Mouse (Mus musculus) testis, adult 2 months (tissue): ENCODE results near the gene Tlcd1. TPM values are rescaled to one million over a fixed set of nuclear protein-coding genes. Genes with fewer than 3 reads are reported as not detected.

Experiments
- H3K27ac ChIP-seq: fragments of 200-500 bp; 2 replicates; pipeline ENCODE4 v1.5.1; 2012; ENCODE audit warnings: low read depth, low read length; ENCODE audit not compliant: control insufficient read depth, insufficient read depth
- H3K27me3 ChIP-seq: fragments of 200-500 bp; 2 replicates; pipeline ENCODE4 v1.6.1; 2012; ENCODE audit warnings: mild to moderate bottlenecking, low read length, moderate library complexity; ENCODE audit not compliant: control insufficient read depth, insufficient read depth
- H3K36me3 ChIP-seq: fragments of 200-500 bp; 2 replicates; pipeline ENCODE4 v1.6.1; 2012; ENCODE audit warnings: mild to moderate bottlenecking, low read length; ENCODE audit not compliant: control insufficient read depth, insufficient read depth
- H3K4me1 ChIP-seq: fragments of 200-500 bp; 2 replicates; pipeline ENCODE4 v1.6.1; 2012; ENCODE audit warnings: low read length; ENCODE audit not compliant: control insufficient read depth, insufficient read depth
- H3K4me3 ChIP-seq: fragments of 200-500 bp; 2 replicates; pipeline ENCODE4 v1.5.1; 2012; ENCODE audit warnings: low read depth, mild to moderate bottlenecking, low read length, moderate library complexity, mixed read lengths; ENCODE audit not compliant: control insufficient read depth
- CTCF ChIP-seq: fragments of 200-500 bp; IDR thresholded peaks from 2 replicates; pipeline ENCODE4 v1.5.1; 2012; ENCODE audit warnings: low read depth, mild to moderate bottlenecking, inconsistent platforms, low read length, moderate library complexity; ENCODE audit not compliant: control insufficient read depth, insufficient read depth, insufficient replicate concordance
- POLR2A ChIP-seq: fragments of 200-500 bp; IDR thresholded peaks from 2 replicates; pipeline ENCODE4 v1.6.1; 2012; ENCODE audit warnings: low read depth, mild to moderate bottlenecking, inconsistent platforms, low read length, moderate library complexity; ENCODE audit not compliant: control insufficient read depth
- polyA plus RNA-seq: library from polyadenylated mRNA; depleted of rRNA; stranded (reverse); fragments of >200 nt; gene quantifications from 2 replicates; pipeline ENCODE4 v1.2.3, GENCODE M21; 2012; rRNA removed

The Tlcd1 gene
- polyA plus RNA-seq, 1 experiment: 73.7 TPM

DNA sequence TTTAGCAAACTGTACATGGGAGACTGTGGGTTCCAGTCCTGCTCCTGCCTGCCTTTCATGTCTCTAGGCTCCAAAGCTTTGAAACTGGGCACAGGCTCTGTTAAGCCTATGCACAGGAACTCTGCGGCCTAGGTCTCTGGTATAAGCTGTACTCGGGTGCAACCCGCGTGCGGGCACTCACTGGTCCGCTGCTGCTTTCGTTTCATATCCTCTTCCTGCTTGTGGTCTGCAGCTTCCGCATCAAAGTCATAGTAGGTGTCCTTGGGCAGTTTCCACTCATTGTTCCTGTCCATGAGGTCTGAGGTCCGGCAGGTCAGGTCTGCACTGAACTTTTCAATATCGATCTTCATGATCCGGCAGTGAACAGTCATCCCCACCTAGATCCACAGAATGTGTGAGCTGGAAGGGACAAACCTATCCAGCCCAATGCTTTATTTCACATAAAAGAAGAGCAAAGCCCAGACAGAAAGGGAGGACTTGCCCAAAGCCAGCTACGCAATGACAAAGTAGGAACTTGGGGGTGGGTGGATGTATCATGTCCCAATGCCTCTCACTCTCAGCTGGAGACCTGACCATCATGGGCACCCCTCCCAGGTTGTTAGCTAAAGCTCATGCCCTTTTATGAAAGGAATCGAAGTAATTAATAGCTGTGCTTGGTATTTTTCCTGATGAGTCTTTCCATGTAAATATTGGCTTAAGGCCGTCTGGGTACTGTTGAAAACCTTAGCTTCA, 36.7 kb downstream of the Tlcd1 start:
- no peak for TF ChIP-seq POLR2A
- no peak for TF ChIP-seq CTCF
- H3K36me3 ChIP-seq: peaks cover 9% of the 10 kb centered on the region

DNA sequence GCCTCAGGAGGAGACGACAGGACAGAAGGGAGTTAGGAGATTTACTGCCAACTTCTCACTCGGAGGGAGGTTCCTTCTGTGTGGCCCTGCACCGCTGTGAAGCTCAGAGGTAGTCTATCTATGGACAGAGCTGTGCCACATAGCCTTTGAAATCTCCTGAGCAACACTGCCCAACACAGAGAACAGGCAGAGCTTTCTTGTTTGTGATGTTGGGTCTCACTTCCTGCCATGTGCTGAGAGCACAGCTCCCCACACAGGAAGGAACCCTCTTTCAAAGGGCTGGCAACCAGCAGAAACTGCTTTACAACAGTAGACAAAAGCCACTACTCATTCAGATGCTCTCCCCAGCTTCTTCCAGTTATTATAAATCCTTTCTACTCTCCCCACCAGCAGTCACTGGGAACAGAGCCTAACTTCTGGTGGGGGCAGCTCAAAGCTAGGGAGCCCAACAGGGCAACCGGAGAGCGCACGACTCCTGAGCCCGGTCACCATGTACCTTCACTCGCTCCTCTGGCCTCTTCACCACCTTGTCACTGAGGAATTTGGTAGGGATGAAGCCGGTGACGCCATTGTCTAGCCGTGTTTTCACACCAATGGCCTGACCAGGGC, 39.3 kb downstream of the Tlcd1 start:
- H3K36me3 ChIP-seq: peaks cover 12% of the 10 kb centered on the region
- H3K4me1 ChIP-seq: no peaks in the 10 kb centered on the region
- H3K27ac ChIP-seq: no peak overlapping the region
- TF ChIP-seq POLR2A (no peak), CTCF (no peak)
- H3K27me3 ChIP-seq: no peaks in the 10 kb centered on the region
- no peak overlapping the region for H3K4me3 ChIP-seq

More for the DNA sequence above, 36.7 kb downstream of the Tlcd1 start:
- no peak overlapping the region for H3K4me3 ChIP-seq
- H3K4me1 ChIP-seq: no peaks in the 10 kb centered on the region
- H3K27me3 ChIP-seq: no peaks in the 10 kb centered on the region
- 0 out of 2 replicates have a peak overlapping the region, but pooled peaks have one; percentile 11 for H3K27ac ChIP-seq

DNA sequence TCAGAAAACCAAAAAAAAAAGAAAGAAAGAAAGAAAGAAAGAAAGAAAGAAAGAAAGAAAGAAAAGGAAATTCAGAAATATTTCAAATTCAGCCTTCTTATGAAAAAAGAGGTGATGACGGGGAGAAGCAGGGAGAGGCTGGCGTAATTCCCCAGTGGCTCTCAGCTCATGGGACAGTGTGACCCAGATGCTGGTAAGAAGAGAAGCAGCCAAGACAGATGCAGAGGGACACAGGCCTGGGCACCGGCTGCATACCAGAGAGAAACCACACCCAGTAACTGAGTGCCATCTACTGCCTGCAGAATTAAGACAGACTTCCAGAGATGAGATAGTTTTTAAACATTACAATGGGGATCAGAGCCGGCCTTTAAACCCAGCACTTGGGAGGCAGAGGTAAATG, 47.1 kb downstream of the Tlcd1 start:
- no peaks in the 10 kb centered on the region for H3K27me3 ChIP-seq
- H3K36me3 ChIP-seq: peaks cover 10% of the 10 kb centered on the region
- H3K4me3 ChIP-seq: no peak overlapping the region
- TF ChIP-seq POLR2A: no peak
- no peak for TF ChIP-seq CTCF
- H3K27ac ChIP-seq: no peak overlapping the region
- H3K4me1 ChIP-seq: no peaks in the 10 kb centered on the region

Other genes starting within 250 kb of the Tlcd1 start
- 7.0 and 8.3 TPM in 2 replicates for gene Sez6, start 245.9 kb upstream of the Tlcd1 start, polyA plus RNA-seq
- gene Phf12, start 194.0 kb upstream of the Tlcd1 start, polyA plus RNA-seq: 24.6 and 26.7 TPM in 2 replicates
- gene Dhrs13, start 144.4 kb upstream of the Tlcd1 start, polyA plus RNA-seq: 4.9 and 5.1 TPM in 2 replicates
- gene Flot2, start 138.8 kb upstream of the Tlcd1 start, polyA plus RNA-seq: 35.3 and 36.6 TPM in 2 replicates
- gene Eral1, start 96.3 kb upstream of the Tlcd1 start, polyA plus RNA-seq: 17.4 and 18.2 TPM in 2 replicates
- gene Fam222b, start 82.1 kb upstream of the Tlcd1 start, polyA plus RNA-seq: 11.5 and 11.7 TPM in 2 replicates
- 9.5 and 12.5 TPM in 2 replicates for gene Traf4, start 11.1 kb upstream of the Tlcd1 start, polyA plus RNA-seq
- 22.2 and 22.3 TPM in 2 replicates for gene Nek8, start within 50 bp of the Tlcd1 start, polyA plus RNA-seq
- 125 and 137 TPM in 2 replicates for gene Rpl23a, start 6.9 kb downstream of the Tlcd1 start, polyA plus RNA-seq
- 10.4 and 13.2 TPM in 2 replicates for gene Rab34, start 11.7 kb downstream of the Tlcd1 start, polyA plus RNA-seq
- 175 and 191 TPM in 2 replicates for gene Proca1, start 16.7 kb downstream of the Tlcd1 start, polyA plus RNA-seq
- gene Sdf2, start 69.0 kb downstream of the Tlcd1 start, polyA plus RNA-seq: 34.2 and 35.3 TPM in 2 replicates
- gene Supt6, start 69.3 kb downstream of the Tlcd1 start, polyA plus RNA-seq: 20.1 and 22.2 TPM in 2 replicates
- 125 and 133 TPM in 2 replicates for gene 2610507B11Rik, start 85.0 kb downstream of the Tlcd1 start, polyA plus RNA-seq
- 0.22 and 0.28 TPM in 2 replicates for gene BC030499, start 114.1 kb downstream of the Tlcd1 start, polyA plus RNA-seq
- 54.3 and 56.0 TPM in 2 replicates for gene Spag5, start 124.8 kb downstream of the Tlcd1 start, polyA plus RNA-seq
- gene Aldoc, start 146.3 kb downstream of the Tlcd1 start, polyA plus RNA-seq: 5.8 and 7.4 TPM in 2 replicates
- 57.4 and 69.7 TPM in 2 replicates for gene Pigs, start 151.7 kb downstream of the Tlcd1 start, polyA plus RNA-seq
- 47.2 and 66.7 TPM in 2 replicates for gene Unc119, start 166.8 kb downstream of the Tlcd1 start, polyA plus RNA-seq
- gene Foxn1, start 209.8 kb downstream of the Tlcd1 start, polyA plus RNA-seq: not detected in 2 replicates
- 2.8 and 3.1 TPM in 2 replicates for gene Slc13a2, start 245.5 kb downstream of the Tlcd1 start, polyA plus RNA-seq